In the genomic region with DNA sequence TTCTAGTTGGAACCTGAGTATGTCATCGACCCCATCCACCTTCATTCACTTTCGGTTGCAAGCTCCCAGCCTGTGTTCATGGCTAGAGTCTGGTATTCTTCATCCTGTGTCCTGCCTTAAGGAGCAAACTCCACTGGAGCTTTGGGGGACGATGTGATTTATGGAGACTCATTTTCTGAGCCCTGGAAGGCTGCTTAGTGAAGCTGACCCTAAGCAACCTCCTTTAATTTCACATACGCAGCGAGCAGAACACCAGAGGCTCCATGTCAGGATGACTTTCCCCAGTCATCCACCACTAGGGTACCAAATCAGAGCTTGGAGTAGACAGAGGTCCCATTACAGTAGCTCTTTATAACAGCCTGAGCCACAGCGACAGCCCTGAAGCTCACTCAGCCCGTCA, we compare ENCODE assay signal across 12 mouse cellular contexts.
"Had no signal": no experiment of that assay in that cellular context is flagged by ENCODE, and none has a peak within 500 bp of the region (broad histone marks: within the 10 kb centered on the region; RNA-seq: fewer than 3 reads in every experiment).

No protein-coding gene starts in this region.

- H3K4me3 ChIP-seq: left cerebral cortex, adult 2 months; liver, embryonic 13.5 days had no signal

- H3K27ac ChIP-seq: left cerebral cortex, adult 2 months; liver, embryonic 13.5 days had no signal

- H3K36me3 ChIP-seq: liver, embryonic 13.5 days had no signal

- H3K9me3 ChIP-seq: liver, embryonic 13.5 days had no signal

- H3K4me2 ChIP-seq: liver, embryonic 13.5 days; midbrain, embryonic 11.5 days had no signal

- H3K4me1 ChIP-seq: liver, embryonic 13.5 days had no signal

- DNase-seq: kidney, adult 8-10 months; kidney, postnatal 36 days; layer of hippocampus, postnatal 36 days; liver, embryonic 13.5 days; lung, adult 2 months; lung, postnatal 14 days; lung, postnatal 4 days; midbrain, embryonic 14.5 days; thymus, adult 18-20 months; thymus, postnatal 36 days had no signal

- H3K27me3 ChIP-seq: liver, embryonic 13.5 days had no signal

- H3K9ac ChIP-seq: liver, embryonic 13.5 days had no signal
